Mouse (Mus musculus) embryonic facial prominence, embryonic 12.5 days (tissue): ENCODE results near the gene Slc26a8. TPM values are rescaled to one million over a fixed set of nuclear protein-coding genes. Genes with fewer than 3 reads are reported as not detected.

ENCODE experiments used
- ATAC-seq: fragments of 200-750 bp; cut with Nextera tagmentation; 2 replicates; pipeline ENCODE4 v1.8.0; 2017; ENCODE audit not compliant: insufficient number of reproducible peaks, insufficient read depth, low FRiP score, low TSS enrichment
- H3K27ac ChIP-seq: fragments of 300-500 bp; sonication (generic); 2 replicates; pipeline ENCODE4 v1.5.1; 2016; ENCODE audit warnings: mild to moderate bottlenecking
- H3K27me3 ChIP-seq: fragments of 300-500 bp; sonication (generic); 2 replicates; pipeline ENCODE4 v1.6.1; 2016; ENCODE audit warnings: mild to moderate bottlenecking, moderate library complexity
- H3K36me3 ChIP-seq: fragments of 300-500 bp; sonication (generic); 2 replicates; pipeline ENCODE4 v1.6.1; 2016; ENCODE audit warnings: mild to moderate bottlenecking
- H3K4me1 ChIP-seq: fragments of 300-500 bp; sonication (generic); 2 replicates; pipeline ENCODE4 v1.6.1; 2016
- H3K4me2 ChIP-seq: fragments of 300-500 bp; sonication (generic); replicated peaks from 2 replicates; pipeline ENCODE4 v1.6.1; 2016; ENCODE audit warnings: mild to moderate bottlenecking, moderate library complexity
- H3K4me3 ChIP-seq: fragments of 300-500 bp; sonication (generic); 2 replicates; pipeline ENCODE4 v1.5.1; 2016; ENCODE audit warnings: mild to moderate bottlenecking
- H3K9ac ChIP-seq: fragments of 300-500 bp; sonication (generic); 2 replicates; pipeline ENCODE4 v1.6.1; 2016; ENCODE audit warnings: mild to moderate bottlenecking, moderate library complexity
- H3K9me3 ChIP-seq: fragments of 300-500 bp; sonication (generic); 2 replicates; pipeline ENCODE4 v1.6.1; 2016; ENCODE audit warnings: mild to moderate bottlenecking, moderate library complexity
- whole genome bisulfite sequencing: fragments of 180-500 bp; shearing (Covaris S2); methylation state at CpG from one replicate; pipeline ENCODE4 v1.1.7; 2016; 5-methylcytosine and 5-hydroxymethylcytosine counted together
- polyA plus RNA-seq: library from polyadenylated mRNA; unstranded; fragments of >200 nt; fragmentation: Nextera tagmentation; extraction: Ambion mirVana; gene quantifications from 2 replicates; pipeline ENCODE4 v1.2.1, GENCODE M21; 2016

Gene Slc26a8
- polyA plus RNA-seq, 1 experiment from 2014 or later = 0.73 TPM

DNA sequence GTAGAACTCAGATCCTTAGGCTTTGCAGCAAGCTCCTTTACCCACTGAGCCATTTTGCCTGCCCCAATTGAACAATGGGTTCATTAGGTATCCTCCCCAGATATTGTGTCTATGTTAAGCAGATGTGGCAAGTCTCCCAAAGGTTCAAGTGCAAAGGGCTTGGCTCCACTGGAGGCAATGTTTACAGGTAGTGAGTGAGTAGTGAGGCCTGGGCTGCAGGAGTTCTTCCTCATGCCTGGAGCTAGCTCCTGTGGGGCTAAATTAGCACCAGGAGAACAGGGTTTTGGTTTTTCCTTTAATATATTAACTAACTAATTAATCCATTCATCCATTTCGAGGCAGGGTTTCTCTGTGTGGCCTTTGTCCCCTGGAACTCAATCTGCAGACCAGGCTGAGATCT lies 6.4 kb downstream of the Slc26a8 start:
- Histone ChIP-seq H3K27ac (no peak overlapping the region), H3K4me3 (no peak overlapping the region), H3K9me3 (no peaks in the 10 kb centered on the region), H3K4me1 (no peaks in the 10 kb centered on the region), H3K4me2 (no peak overlapping the region), H3K27me3 (0 out of 2 replicates have a peak, but pooled peaks cover 4% of the 10 kb centered on the region), H3K9ac (no peak overlapping the region), H3K36me3 (no peaks in the 10 kb centered on the region)
- 40% methylated on average over 1 of the region's 1 CpGs for WGBS
- no peak for ATAC-seq

DNA sequence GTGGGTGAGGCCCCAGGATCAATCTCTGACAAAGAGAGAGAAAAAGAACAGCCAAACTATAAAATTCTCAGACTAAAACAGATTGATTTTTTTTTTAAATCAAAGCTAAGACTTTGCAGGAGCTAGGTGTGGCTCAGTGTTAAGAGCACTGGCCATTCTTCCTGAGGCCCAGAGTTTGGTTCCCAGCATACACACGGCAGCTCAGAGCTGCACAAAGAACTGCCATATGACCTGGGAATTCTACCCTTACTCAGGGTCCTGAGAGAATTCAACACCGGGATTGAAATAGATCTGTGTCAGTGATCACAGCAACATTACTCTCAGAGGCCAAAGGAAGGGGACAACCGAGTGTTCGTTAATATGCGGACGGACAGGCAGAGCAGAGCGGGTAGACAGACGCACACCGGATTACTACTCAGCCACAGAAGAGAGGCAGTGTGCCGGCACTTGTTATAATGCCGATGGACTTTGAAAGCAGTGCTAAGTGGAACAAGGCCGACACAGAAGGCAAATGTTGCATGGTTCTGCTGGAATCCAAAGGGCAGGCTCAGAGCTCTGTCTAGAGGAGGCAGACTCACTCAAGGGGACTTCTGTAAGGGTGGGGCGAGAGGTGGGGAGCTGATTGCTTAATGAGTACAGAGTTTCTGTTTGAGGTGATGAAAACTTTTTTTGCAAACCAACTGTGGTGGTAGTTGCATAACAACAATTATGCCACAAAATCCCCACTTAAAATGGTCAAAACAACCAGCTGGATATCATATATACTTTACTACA lies 7.5 kb downstream of the Slc26a8 start:
- Histone ChIP-seq H3K36me3 (no peaks in the 10 kb centered on the region), H3K4me3 (no peak overlapping the region), H3K27ac (no peak overlapping the region), H3K9me3 (no peaks in the 10 kb centered on the region), H3K9ac (no peak overlapping the region), H3K4me2 (no peak overlapping the region), H3K4me1 (no peaks in the 10 kb centered on the region), H3K27me3 (no peaks in the 10 kb centered on the region)
- 65% methylated on average over 13 of the region's 13 CpGs for WGBS
- ATAC-seq = no peak

DNA sequence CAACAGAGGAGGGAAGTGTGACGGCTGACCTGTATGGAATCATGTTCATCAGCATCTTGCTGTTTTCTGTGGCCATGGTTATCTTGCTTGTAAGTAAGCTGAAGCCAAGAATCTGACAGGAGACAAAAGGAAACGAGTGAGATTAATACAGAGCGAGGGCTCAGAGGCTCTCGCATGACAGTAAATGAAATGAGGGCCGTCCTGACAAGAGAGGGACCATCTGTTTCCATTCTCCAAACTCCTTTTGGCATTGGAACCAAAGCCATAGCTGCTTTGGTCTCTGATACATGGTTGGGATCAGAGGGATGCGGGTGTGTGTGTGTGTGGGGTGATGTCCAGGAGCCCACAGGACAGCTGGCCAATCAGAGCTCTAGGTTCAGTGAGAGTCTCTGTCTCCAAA lies 30.5 kb downstream of the Slc26a8 start:
- no peaks in the 10 kb centered on the region for H3K36me3 ChIP-seq
- peaks cover 6% of the 10 kb centered on the region for H3K4me1 ChIP-seq
- H3K9ac ChIP-seq = no peak overlapping the region
- H3K4me3 ChIP-seq = no peak overlapping the region
- H3K9me3 ChIP-seq = no peaks in the 10 kb centered on the region
- H3K4me2 ChIP-seq = no peak overlapping the region
- no peaks in the 10 kb centered on the region for H3K27me3 ChIP-seq
- WGBS = 73% methylated on average over 6 of the region's 6 CpGs
- H3K27ac ChIP-seq = no peak overlapping the region
- ATAC-seq = no peak

DNA sequence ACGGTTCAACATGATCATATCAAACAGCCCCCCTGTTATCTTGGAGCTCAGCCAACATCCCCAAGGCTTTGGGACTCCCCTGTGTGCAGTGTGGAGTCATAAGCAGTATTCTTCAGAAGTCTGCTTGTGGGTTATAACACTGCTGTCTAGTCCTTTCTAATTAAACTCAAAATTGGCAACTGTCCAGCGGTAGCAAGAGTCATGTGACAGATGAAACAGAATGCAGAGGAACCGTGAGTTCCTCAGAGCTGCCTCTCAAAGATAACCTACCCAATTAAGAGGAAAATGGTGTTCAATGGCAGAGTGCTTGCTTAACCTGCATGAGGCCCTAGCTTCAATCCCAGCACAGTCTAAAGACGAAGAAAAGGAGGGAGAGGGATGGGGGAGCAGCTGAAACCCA lies 32.1 kb downstream of the Slc26a8 start:
- Histone ChIP-seq H3K9me3 (no peaks in the 10 kb centered on the region), H3K4me3 (no peak overlapping the region), H3K9ac (no peak overlapping the region), H3K27me3 (no peaks in the 10 kb centered on the region), H3K27ac (no peak overlapping the region), H3K36me3 (no peaks in the 10 kb centered on the region), H3K4me2 (no peak overlapping the region), H3K4me1 (peaks cover 6% of the 10 kb centered on the region)
- no peak; the same call in 1 of the 2 replicates for ATAC-seq
- WGBS = 40% methylated on average over 4 of the region's 4 CpGs

DNA sequence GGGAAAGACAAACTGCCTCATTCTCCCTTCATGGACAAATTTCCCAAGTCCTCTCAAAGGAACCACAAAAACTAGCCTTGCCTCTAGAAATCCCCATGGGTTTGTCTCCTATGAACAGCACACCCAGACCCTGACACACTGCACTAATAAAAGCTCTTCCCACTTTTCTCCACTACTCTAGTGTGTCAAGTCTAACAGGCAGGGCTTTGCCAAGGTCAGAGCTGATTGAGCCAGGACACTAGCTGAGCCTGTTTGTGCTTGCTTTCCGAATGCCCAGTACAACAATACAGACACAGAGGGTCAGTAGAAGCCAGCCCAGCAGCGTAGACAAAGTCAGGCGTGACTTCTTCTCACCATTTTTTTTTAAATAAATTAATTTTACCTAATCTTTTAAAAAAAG lies 39.8 kb downstream of the Slc26a8 start:
- no peaks in the 10 kb centered on the region for H3K27me3 ChIP-seq
- H3K4me3 ChIP-seq = no peak overlapping the region
- no peak overlapping the region for H3K9ac ChIP-seq
- H3K9me3 ChIP-seq = no peaks in the 10 kb centered on the region
- ATAC-seq = no peak
- no peak overlapping the region for H3K4me2 ChIP-seq
- no peak overlapping the region for H3K27ac ChIP-seq
- 68% methylated on average over 3 of the region's 3 CpGs for WGBS
- no peaks in the 10 kb centered on the region for H3K4me1 ChIP-seq
- no peaks in the 10 kb centered on the region for H3K36me3 ChIP-seq

DNA sequence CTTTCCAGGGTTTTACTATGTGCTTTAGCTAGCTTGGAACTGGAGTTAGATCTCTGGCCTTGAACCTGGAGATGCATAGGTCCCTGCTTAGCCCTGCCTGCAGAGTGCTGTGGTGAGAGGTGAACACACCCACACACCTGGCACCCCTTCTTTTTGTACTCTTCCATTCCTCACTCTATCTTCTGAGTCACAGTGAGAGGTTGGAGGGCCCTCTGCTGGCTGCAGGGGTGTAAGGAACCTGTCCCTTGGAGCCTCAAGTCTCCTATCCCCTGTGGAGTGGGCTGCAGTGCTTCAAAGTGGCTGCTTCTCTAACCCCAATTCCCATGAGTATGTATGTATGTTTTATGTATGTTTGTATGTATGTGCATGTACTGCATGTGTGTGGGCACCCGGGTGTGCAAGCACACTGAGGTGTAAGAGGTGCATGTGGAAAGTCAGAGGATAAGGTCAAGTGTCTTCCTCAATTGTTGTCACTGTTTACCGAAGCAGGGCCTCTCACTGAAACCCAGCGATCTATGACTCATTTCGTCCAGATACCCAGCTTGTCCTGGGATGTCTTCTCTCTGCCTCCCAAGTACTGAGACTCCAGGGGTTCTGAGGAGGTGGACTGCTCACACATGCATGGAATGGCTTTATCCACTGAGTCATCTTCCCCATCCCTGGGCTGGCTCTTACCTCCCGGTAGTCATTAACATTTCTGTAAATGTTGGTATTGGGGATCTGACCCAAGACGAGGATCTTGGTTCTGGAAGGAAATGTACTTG lies 41.2 kb downstream of the Slc26a8 start:
- WGBS = 55% methylated on average over 6 of the region's 6 CpGs
- no peak for ATAC-seq

DNA sequence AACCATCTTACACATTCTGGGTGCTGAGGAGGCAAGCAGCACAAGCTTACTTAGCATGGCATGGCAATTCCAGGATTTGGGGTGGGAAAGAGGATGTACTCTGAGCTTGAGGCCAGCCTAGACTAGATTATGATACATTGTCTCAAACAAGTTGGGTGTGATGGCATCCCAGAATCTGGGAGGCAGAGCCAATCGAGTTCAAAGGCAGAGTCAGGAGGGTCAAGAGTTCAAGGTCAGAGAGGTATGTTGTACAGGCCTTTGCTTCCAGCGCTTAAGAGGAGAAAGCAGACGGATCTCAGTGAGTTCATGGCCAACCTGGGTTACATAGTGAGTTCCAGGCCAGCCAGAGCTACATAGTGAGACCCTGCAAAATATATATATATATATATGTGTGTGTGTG lies 43.8 kb downstream of the Slc26a8 start:
- Histone ChIP-seq H3K9ac (no peak overlapping the region), H3K4me2 (no peak overlapping the region), H3K9me3 (no peaks in the 10 kb centered on the region), H3K4me1 (no peaks in the 10 kb centered on the region), H3K27me3 (no peaks in the 10 kb centered on the region), H3K36me3 (no peaks in the 10 kb centered on the region), H3K27ac (no peak overlapping the region), H3K4me3 (no peak overlapping the region)
- no peak for ATAC-seq
- WGBS = 58% methylated on average over 3 of the region's 3 CpGs

More for the DNA sequence above, 41.2 kb downstream of the Slc26a8 start:
- Histone ChIP-seq H3K4me3 (no peak overlapping the region), H3K27me3 (no peaks in the 10 kb centered on the region), H3K27ac (no peak overlapping the region), H3K36me3 (no peaks in the 10 kb centered on the region), H3K9ac (no peak overlapping the region), H3K4me1 (no peaks in the 10 kb centered on the region), H3K9me3 (no peaks in the 10 kb centered on the region), H3K4me2 (no peak overlapping the region)

DNA sequence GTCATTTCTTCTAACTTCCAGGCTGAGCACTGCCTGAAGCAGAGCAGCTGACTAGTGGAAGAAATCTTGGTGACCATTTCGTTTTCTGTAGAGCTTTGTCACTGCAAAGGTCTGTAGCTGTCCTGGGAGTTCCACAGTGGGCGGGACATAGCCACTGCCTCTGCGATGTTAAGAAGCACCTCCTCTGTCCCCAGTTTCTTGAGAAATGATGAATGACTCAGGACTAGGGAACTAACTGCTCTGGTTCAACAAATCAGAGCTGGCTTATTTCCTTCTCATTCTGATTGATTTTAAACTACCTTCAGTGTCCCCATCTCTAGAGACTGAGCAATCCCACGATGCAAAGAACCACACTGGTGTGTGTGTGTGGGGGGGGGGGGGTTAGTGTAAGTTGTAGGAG lies 45.9 kb downstream of the Slc26a8 start:
- no peak overlapping the region for H3K4me2 ChIP-seq
- no peaks in the 10 kb centered on the region for H3K36me3 ChIP-seq
- H3K27ac ChIP-seq = no peak overlapping the region
- no peak overlapping the region for H3K9ac ChIP-seq
- H3K9me3 ChIP-seq = no peaks in the 10 kb centered on the region
- H3K4me3 ChIP-seq = no peak overlapping the region
- no peaks in the 10 kb centered on the region for H3K27me3 ChIP-seq
- no peaks in the 10 kb centered on the region for H3K4me1 ChIP-seq
- 49% methylated on average over 4 of the region's 4 CpGs for WGBS
- ATAC-seq = no peak

DNA sequence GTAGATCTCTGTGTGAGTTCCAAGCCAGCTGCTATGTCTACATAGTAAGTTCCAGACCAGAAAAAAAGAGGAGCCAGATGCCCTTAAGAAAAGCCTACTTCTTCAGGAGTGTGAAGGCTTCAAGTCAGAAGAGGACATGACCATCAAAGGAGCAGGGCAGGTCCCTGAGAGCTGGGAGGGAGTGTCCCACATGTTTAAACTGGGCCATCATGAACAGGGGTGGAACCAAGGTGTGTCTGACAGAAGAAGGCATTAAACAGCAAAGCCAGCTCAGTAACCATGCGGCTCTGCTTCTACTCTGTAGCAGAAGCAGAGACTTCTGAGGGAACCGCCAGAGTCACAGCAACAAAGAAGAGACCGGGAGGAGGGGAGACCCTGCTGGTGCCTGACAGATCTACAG lies 46.3 kb downstream of the Slc26a8 start:
- Histone ChIP-seq H3K9ac (no peak overlapping the region), H3K4me3 (no peak overlapping the region), H3K4me2 (no peak overlapping the region), H3K4me1 (no peaks in the 10 kb centered on the region), H3K27ac (no peak overlapping the region), H3K36me3 (no peaks in the 10 kb centered on the region), H3K9me3 (no peaks in the 10 kb centered on the region), H3K27me3 (no peaks in the 10 kb centered on the region)
- 45% methylated on average over 3 of the region's 3 CpGs for WGBS
- no peak for ATAC-seq

DNA sequence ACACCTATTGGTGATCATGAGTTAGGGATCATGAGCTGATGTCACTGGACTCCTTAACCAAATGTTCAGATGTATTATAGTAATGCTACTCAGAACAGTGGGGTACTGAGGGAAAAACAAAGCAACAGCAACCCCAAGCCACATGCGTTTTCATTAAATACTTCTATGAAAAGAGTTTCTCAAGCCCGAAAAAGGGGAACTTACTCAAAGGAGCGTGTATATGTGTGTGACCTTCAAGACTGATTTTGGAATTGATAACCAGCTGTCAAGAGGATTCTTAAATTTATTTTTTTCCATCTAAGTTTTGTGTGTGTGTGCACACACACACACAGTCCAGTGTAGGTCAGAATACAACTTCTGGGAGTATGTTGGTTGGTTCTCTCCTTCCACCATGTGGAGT lies 49.9 kb downstream of the Slc26a8 start:
- Histone ChIP-seq H3K36me3 (no peaks in the 10 kb centered on the region), H3K27me3 (no peaks in the 10 kb centered on the region), H3K4me2 (no peak overlapping the region), H3K4me3 (no peak overlapping the region), H3K4me1 (no peaks in the 10 kb centered on the region), H3K9ac (no peak overlapping the region), H3K27ac (no peak overlapping the region), H3K9me3 (no peaks in the 10 kb centered on the region)
- 84% methylated on average over 3 of the region's 3 CpGs for WGBS
- no peak for ATAC-seq

DNA sequence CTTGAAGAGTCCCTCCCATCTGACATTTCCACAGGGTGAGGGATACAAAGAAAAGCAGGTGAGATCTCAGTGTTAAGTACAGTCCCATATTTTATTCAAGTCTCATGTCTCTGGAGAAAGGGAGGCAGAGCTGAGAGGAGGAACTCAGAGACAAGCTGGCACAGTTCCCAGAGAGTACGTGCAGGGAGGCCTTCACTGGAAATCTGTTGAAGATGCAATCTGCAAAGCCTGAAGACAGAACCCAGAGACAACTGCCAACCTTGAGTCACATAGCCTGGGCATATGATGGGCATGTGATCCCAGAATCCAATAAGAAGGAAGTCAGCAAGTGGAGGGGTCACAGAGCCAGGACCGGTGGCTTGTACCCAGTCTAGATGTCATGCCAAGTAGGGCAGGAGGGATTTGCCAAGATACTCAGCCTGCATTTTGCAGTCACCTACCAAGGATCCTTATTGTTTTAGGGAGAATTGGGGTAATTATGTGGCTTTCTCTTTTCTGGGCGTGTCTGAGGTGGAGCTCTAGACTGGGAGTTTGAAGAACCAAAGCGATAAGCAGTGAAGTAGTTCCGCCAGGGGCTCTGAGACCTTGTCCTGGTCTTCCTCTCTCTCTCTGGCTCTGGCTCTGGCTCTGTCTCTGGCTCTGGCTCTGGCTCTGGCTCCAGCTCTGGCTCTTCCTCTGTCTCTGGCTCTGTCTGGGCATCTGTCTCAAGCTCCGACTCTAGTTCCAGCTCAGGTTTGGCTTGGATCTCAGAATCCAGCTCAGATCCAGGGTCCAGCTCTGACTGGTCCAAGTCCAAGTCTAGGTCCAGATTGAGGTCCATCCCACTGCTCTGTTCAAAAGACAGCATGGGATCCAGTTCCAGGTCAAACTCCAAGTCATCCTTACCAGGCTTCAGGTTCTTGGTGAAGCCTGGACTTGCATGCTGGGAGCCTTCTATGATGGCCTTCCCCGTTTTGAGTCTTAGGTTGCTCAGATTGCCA lies 52.0 kb downstream of the Slc26a8 start:
- 83% methylated on average over 7 of the region's 7 CpGs for WGBS
- Histone ChIP-seq H3K9me3 (no peaks in the 10 kb centered on the region), H3K4me2 (no peak overlapping the region), H3K27ac (no peak overlapping the region), H3K36me3 (no peaks in the 10 kb centered on the region), H3K9ac (no peak overlapping the region), H3K4me1 (no peaks in the 10 kb centered on the region), H3K4me3 (no peak overlapping the region), H3K27me3 (no peaks in the 10 kb centered on the region)
- ATAC-seq = no peak
